Mouse (Mus musculus) heart, adult 2 months (tissue): ENCODE measurements at regions not wholly inside any gene's neighbourhood (a gene's known extent, or its start where the extent isn't known, plus 50 kb on each side); places are given as distances from the start of the nearest gene placed in this dataset.

Experiments
- CTCF ChIP-seq: fragments of 200-600 bp; IDR thresholded peaks from 2 replicates; pipeline ENCODE4 v1.8.1; 2022; ENCODE audit warnings: antibody characterized with exemption, mild to moderate bottlenecking, moderate library complexity
- EP300 ChIP-seq: fragments of 200-500 bp; IDR thresholded peaks from 2 replicates; pipeline ENCODE4 v1.6.1; 2011; ENCODE audit warnings: low read depth, low read length, control low read depth; ENCODE audit not compliant: insufficient read depth
- POLR2A ChIP-seq: fragments of 200-500 bp; IDR thresholded peaks from 2 replicates; pipeline ENCODE4 v1.6.1; 2011; ENCODE audit warnings: mild to moderate bottlenecking, low read depth, low read length, control low read depth; ENCODE audit not compliant: insufficient read depth

- TF ChIP-seq POLR2A (no peak), CTCF (no peak), EP300 (no peak)
Observed at GRCm38 (mm10) chr3:99067168-99067567, 73.7 kb upstream of the Wars2 start.
